Mouse (Mus musculus) neural tube, embryonic 14.5 days (tissue): ENCODE measurements around the gene Cd9. TPM values are rescaled to one million over a fixed set of nuclear protein-coding genes. Genes with fewer than 3 reads are reported as not detected.

ENCODE experiments used
- ATAC-seq: fragments of 200-750 bp; cut with Nextera tagmentation; 2 replicates; pipeline ENCODE4 v1.8.0; 2017; ENCODE audit warnings: low read depth, mild to moderate bottlenecking, moderate TSS enrichment, moderate library complexity
- H3K27ac ChIP-seq: fragments of 300-500 bp; sonication (generic); 2 replicates; pipeline ENCODE4 v1.5.1; 2014; ENCODE audit warnings: low read depth, mild to moderate bottlenecking, control low read depth, low read length, moderate library complexity, mixed read lengths
- H3K27me3 ChIP-seq: fragments of 300-500 bp; sonication (generic); 2 replicates; pipeline ENCODE4 v1.6.1; 2014; ENCODE audit warnings: low read length; ENCODE audit not compliant: control insufficient read depth, insufficient read depth
- H3K36me3 ChIP-seq: fragments of 300-500 bp; sonication (generic); 2 replicates; pipeline ENCODE4 v1.6.1; 2014; ENCODE audit warnings: low read length, mixed read lengths; ENCODE audit not compliant: control insufficient read depth, insufficient read depth
- H3K4me1 ChIP-seq: fragments of 300-500 bp; sonication (generic); 2 replicates; pipeline ENCODE4 v1.6.1; 2014; ENCODE audit warnings: low read length; ENCODE audit not compliant: control insufficient read depth, insufficient read depth
- H3K4me2 ChIP-seq: fragments of 300-500 bp; sonication (generic); 2 replicates; pipeline ENCODE4 v1.6.1; 2014; ENCODE audit warnings: mild to moderate bottlenecking, low read depth, low read length, control low read depth
- H3K4me3 ChIP-seq: fragments of 300-500 bp; sonication (generic); 2 replicates; pipeline ENCODE4 v1.5.1; 2014; ENCODE audit warnings: low read depth, low read length, control low read depth, mixed read lengths
- H3K9ac ChIP-seq: fragments of 300-500 bp; sonication (generic); replicated peaks from 2 replicates; pipeline ENCODE4 v1.6.1; 2014; ENCODE audit warnings: low read depth, mild to moderate bottlenecking, control low read depth, low read length, mixed read lengths
- H3K9me3 ChIP-seq: fragments of 300-500 bp; sonication (generic); 2 replicates; pipeline ENCODE4 v1.6.1; 2016; ENCODE audit warnings: low read length; ENCODE audit not compliant: control insufficient read depth
- WGBS: fragments of 180-500 bp; shearing (Covaris S2); extraction: QIAGEN DNeasy Blood & Tissue Kit; methylation state at CpG from one replicate; pipeline ENCODE4 v1.1.7; 2014; 5-methylcytosine and 5-hydroxymethylcytosine counted together
- polyA plus RNA-seq: library from polyadenylated mRNA; unstranded; fragments of >200 nt; fragmentation: Nextera tagmentation; extraction: Ambion mirVana; gene quantifications from 2 replicates; pipeline ENCODE4 v1.2.1, GENCODE M21; 2014

Cd9 gene
- polyA plus RNA-seq, 1 experiment from 2014 or later = 102 TPM

- Histone ChIP-seq H3K4me1 (0 out of 2 replicates have a peak, but pooled peaks cover 8% of the 10 kb centered on the region), H3K9ac (no peak overlapping the region), H3K9me3 (no peaks in the 10 kb centered on the region), H3K36me3 (no peaks in the 10 kb centered on the region), H3K27me3 (no peaks in the 10 kb centered on the region), H3K4me2 (no peak overlapping the region), H3K27ac (peak overlapping the region; percentile 5; the same call in 1 of the 2 replicates), H3K4me3 (no peak overlapping the region)
- 50% methylated on average over 7 of the region's 7 CpGs for WGBS
- no peak for ATAC-seq
These were observed 12.8 kb downstream of the Cd9 start for GRCm38 (mm10) chr6:125481667-125482390.

- WGBS = 39% methylated on average over 12 of the region's 12 CpGs
These were observed 13.9 kb downstream of the Cd9 start for GRCm38 (mm10) chr6:125480396-125481361.

GRCm38 (mm10) chr6:125479359-125479758 is 15.2 kb downstream of the Cd9 start:
- H3K9ac ChIP-seq = no peak overlapping the region
- H3K9me3 ChIP-seq = no peaks in the 10 kb centered on the region
- ATAC-seq = no peak
- no peaks in the 10 kb centered on the region for H3K36me3 ChIP-seq
- WGBS = 93% methylated on average over 9 of the region's 9 CpGs
- H3K4me2 ChIP-seq = no peak overlapping the region
- no peak overlapping the region for H3K27ac ChIP-seq
- H3K4me1 ChIP-seq = 0 out of 2 replicates have a peak, but pooled peaks cover 8% of the 10 kb centered on the region
- H3K27me3 ChIP-seq = no peaks in the 10 kb centered on the region
- H3K4me3 ChIP-seq = no peak overlapping the region

More at GRCm38 (mm10) chr6:125480396-125481361, 13.9 kb downstream of the Cd9 start:
- no peak overlapping the region for H3K4me2 ChIP-seq
- H3K36me3 ChIP-seq = no peaks in the 10 kb centered on the region
- H3K4me3 ChIP-seq = no peak overlapping the region
- H3K9ac ChIP-seq = no peak overlapping the region
- H3K9me3 ChIP-seq = no peaks in the 10 kb centered on the region
- peak overlapping the region; percentile 48 for H3K27ac ChIP-seq
- ATAC-seq = peak; percentile 73
- H3K4me1 ChIP-seq = 0 out of 2 replicates have a peak, but pooled peaks cover 8% of the 10 kb centered on the region
- H3K27me3 ChIP-seq = no peaks in the 10 kb centered on the region

DNA sequence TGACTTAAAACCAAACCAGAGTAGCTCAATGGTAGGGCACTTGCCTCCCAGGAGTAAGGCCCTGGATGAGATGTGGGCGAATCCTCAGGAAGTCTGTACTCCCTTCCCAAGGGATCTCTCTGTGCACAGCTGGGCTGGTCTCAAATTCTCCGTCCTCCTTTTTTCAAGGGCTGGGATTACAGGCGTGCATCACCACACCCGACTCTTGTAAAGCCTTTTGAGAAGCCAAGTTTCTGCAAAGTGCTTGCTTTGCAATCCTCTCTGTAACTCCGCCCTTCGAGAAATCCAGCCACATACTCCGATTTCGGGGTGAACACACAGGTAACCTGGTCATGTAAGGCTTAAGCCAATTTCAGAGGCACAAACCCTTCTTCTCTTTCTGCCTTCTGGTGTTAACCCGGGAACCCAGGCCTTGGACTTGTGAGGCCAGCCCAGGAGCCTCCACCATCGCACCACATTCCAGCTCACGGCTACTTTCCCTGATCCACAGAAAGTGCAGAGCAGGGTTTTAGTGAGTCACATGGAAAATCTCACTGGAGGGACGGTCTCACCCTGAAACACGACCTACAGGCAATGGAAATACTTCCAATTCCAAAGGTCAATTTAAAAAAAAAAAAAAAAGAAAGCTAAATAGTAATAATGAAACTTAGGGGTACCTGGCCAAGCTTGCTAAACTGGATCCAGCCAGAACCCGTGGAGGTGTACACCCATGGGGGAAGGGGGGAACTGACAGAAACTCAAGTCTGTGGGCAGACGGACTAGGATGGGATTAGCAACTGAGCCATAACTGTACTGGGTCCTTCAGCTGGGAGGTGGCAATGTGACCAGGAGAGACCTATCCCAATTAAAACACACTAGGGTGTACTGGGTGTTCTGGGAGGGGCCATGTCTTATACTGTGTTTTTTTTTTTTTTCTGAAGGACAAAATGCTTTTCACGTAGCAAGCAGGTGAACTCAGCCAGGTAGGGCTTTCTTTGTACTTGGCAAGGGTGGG is 16.2 kb downstream of the Cd9 start:
- Histone ChIP-seq H3K27ac (no peak overlapping the region), H3K9me3 (no peaks in the 10 kb centered on the region), H3K27me3 (no peaks in the 10 kb centered on the region), H3K9ac (no peak overlapping the region), H3K4me2 (no peak overlapping the region), H3K4me3 (no peak overlapping the region), H3K4me1 (0 out of 2 replicates have a peak, but pooled peaks cover 8% of the 10 kb centered on the region), H3K36me3 (no peaks in the 10 kb centered on the region)
- WGBS = 88% methylated on average over 16 of the region's 16 CpGs
- ATAC-seq = no peak

- no peak for ATAC-seq
- Histone ChIP-seq H3K9ac (no peak overlapping the region), H3K27ac (no peak overlapping the region), H3K9me3 (no peaks in the 10 kb centered on the region), H3K27me3 (no peaks in the 10 kb centered on the region), H3K4me1 (0 out of 2 replicates have a peak, but pooled peaks cover 8% of the 10 kb centered on the region), H3K4me3 (no peak overlapping the region), H3K36me3 (no peaks in the 10 kb centered on the region), H3K4me2 (no peak overlapping the region)
- 58% methylated on average over 9 of the region's 9 CpGs for WGBS
These were observed 17.6 kb downstream of the Cd9 start for GRCm38 (mm10) chr6:125476826-125477589.

DNA sequence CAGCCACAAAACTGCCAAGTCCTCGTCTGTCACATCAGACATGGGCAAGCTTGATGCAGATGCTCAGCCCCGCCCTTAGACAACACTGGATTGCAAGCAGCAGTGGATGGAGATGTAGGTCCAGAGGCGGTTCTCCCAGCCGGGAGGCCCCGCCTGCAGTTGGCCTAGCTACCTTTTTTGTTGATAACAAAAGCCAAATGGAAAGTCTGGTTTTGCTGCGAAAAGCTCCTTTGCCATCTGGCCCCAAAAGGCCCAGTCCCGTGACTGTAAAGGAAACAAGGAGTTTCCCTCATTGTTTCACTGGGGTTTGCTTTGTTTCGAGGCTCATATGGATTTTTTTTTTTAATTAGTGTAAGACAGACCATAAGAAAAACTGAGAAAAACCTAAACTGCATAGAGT is 18.5 kb downstream of the Cd9 start:
- 0 out of 2 replicates have a peak, but pooled peaks cover 8% of the 10 kb centered on the region for H3K4me1 ChIP-seq
- H3K36me3 ChIP-seq = no peaks in the 10 kb centered on the region
- no peak overlapping the region for H3K4me2 ChIP-seq
- no peak overlapping the region for H3K4me3 ChIP-seq
- H3K27ac ChIP-seq = no peak overlapping the region
- no peak overlapping the region for H3K9ac ChIP-seq
- WGBS = 42% methylated on average over 8 of the region's 8 CpGs
- no peak for ATAC-seq
- H3K9me3 ChIP-seq = no peaks in the 10 kb centered on the region
- H3K27me3 ChIP-seq = no peaks in the 10 kb centered on the region

- no peak overlapping the region for H3K4me2 ChIP-seq
- H3K4me1 ChIP-seq = 0 out of 2 replicates have a peak, but pooled peaks cover under 1% of the 10 kb centered on the region
- no peaks in the 10 kb centered on the region for H3K9me3 ChIP-seq
- WGBS = 18% methylated on average over 1 of the region's 1 CpGs
- no peak overlapping the region for H3K9ac ChIP-seq
- no peaks in the 10 kb centered on the region for H3K36me3 ChIP-seq
- no peak overlapping the region for H3K4me3 ChIP-seq
- no peaks in the 10 kb centered on the region for H3K27me3 ChIP-seq
- H3K27ac ChIP-seq = no peak overlapping the region
- no peak for ATAC-seq
These were observed 19.4 kb downstream of the Cd9 start for GRCm38 (mm10) chr6:125475184-125475583.

- 88% methylated on average over 5 of the region's 5 CpGs for WGBS
- H3K27ac ChIP-seq = no peak overlapping the region
- no peaks in the 10 kb centered on the region for H3K9me3 ChIP-seq
- ATAC-seq = no peak
- no peaks in the 10 kb centered on the region for H3K4me1 ChIP-seq
- H3K4me3 ChIP-seq = no peak overlapping the region
- H3K4me2 ChIP-seq = no peak overlapping the region
- H3K9ac ChIP-seq = no peak overlapping the region
- H3K36me3 ChIP-seq = no peaks in the 10 kb centered on the region
- no peaks in the 10 kb centered on the region for H3K27me3 ChIP-seq
These were observed 20.7 kb downstream of the Cd9 start for GRCm38 (mm10) chr6:125473939-125474338.
